Mouse (Mus musculus): ENCODE results near the gene Slc4a3. TPM values are rescaled to one million over a fixed set of nuclear protein-coding genes. Genes with fewer than 3 reads are reported as not detected.

Gene Slc4a3
- polyA plus RNA-seq, 1 experiment from 2014 or later, result 14.2 TPM

DNA sequence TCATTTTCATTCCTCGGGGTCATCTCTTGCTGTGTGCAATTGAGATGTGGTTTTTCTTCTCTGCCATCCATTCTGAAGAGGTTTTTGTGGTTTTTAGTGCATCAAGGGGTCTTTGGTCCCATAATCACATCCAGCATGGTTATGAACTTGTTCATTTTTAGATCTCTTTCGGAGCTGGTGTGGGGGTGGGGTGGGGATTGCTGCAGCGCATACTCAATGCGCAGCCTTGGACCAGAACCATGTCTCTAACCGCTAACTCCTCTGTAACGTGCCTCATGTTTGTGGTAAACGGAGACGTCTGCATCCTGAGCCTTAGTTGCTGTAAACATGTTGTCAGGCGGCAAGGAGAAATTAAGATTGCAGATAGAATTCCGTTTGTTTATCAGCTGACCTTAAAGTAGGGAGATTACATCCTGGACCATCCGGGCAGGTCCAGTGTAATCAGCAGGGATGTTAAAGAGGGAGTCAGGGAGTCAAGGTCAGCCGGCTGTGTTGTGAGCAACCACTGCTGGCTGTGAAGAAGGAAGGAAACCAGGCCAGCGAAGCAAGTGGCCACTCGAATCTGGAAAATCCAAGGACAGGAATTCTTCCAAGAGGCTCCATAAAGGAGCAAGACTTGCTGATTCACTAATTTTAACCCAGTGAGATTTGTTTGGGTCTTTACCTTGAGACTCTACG is 29.2 kb upstream of the Slc4a3 start:
- Histone ChIP-seq H3K4me2 (no peak overlapping the region), H3K27ac (ENCODE audit: low read depth, low read length) (peak overlapping the region; percentile 66), H3K4me1 (ENCODE audit: control insufficient read depth, insufficient read depth, low read length) (peaks cover 35% of the 10 kb centered on the region), H3K9ac (ENCODE audit: low read depth, low read length) (no peak overlapping the region), H3K4me3 (ENCODE audit: low read depth, low read length) (no peak overlapping the region), H3K36me3 (ENCODE audit: control insufficient read depth, insufficient read depth, low read length) (no peaks in the 10 kb centered on the region), H3K27me3 (ENCODE audit: control insufficient read depth, insufficient read depth, low read length) (no peaks in the 10 kb centered on the region), H3K9me3 (replicated peaks; ENCODE audit: control insufficient read depth, low read length) (no peaks in the 10 kb centered on the region)
- ATAC-seq (replicated peaks; ENCODE audit: insufficient number of reproducible peaks, low FRiP score, low TSS enrichment), result no peak
- WGBS (ENCODE audit: insufficient replicate concordance), result 48% methylated on average over 15 of the region's 15 CpGs

DNA sequence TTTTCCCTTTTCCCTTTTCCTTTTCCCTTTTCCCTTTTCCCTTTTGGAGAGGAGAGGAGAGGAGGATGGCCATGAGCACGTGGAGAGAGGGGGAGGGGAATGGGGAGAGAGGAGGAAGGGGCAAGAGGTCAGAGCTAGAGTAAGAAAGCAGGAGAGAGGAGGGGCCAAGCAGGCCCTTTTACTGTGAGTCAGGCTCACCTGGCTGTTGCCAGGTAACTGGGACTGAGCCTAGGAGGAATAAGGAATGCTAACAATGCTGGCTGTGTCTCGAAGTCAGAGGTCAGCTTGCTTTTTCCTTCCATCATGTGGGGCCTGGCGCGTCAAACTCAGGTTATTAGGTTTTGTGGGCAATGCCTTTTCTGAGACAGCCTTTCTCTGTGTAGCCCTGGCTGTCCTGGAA is 28.1 kb upstream of the Slc4a3 start:
- H3K27me3 ChIP-seq (ENCODE audit: control insufficient read depth, insufficient read depth, low read length), result no peaks in the 10 kb centered on the region
- no peak overlapping the region for H3K9ac ChIP-seq (ENCODE audit: low read depth, low read length)
- H3K4me2 ChIP-seq, result no peak overlapping the region
- no peak overlapping the region for H3K4me3 ChIP-seq (ENCODE audit: low read depth, low read length)
- ATAC-seq (replicated peaks; ENCODE audit: insufficient number of reproducible peaks, low FRiP score, low TSS enrichment), result no peak
- no peaks in the 10 kb centered on the region for H3K9me3 ChIP-seq (replicated peaks; ENCODE audit: control insufficient read depth, low read length)
- no peak overlapping the region for H3K27ac ChIP-seq (ENCODE audit: low read depth, low read length)
- H3K4me1 ChIP-seq (ENCODE audit: control insufficient read depth, insufficient read depth, low read length), result peaks cover 30% of the 10 kb centered on the region
- no peaks in the 10 kb centered on the region for H3K36me3 ChIP-seq (ENCODE audit: control insufficient read depth, insufficient read depth, low read length)
- WGBS (ENCODE audit: insufficient replicate concordance), result 71% methylated on average over 3 of the region's 4 CpGs

DNA sequence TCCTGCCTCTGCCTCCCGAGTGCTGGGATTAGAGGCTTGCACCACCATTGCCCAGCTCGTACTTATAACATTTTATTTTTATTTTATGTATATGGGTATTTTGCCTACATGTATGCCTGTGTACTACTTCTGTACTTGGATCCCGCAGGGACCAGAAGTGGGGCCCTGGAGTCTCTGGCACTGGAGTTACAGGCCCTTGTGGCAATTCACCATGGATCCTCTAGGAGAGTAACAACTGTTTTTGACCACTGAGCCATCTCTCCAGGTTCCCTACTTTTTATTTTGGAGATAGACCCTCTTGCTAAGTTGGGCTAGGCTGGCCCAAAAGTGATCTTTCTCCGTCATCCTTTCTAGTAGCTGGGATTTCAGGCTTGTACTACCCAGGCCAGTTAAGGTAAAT is 27.6 kb upstream of the Slc4a3 start:
- Histone ChIP-seq H3K27ac (ENCODE audit: low read depth, low read length) (no peak overlapping the region), H3K4me1 (ENCODE audit: control insufficient read depth, insufficient read depth, low read length) (peaks cover 27% of the 10 kb centered on the region), H3K36me3 (ENCODE audit: control insufficient read depth, insufficient read depth, low read length) (no peaks in the 10 kb centered on the region), H3K9ac (ENCODE audit: low read depth, low read length) (no peak overlapping the region), H3K4me3 (ENCODE audit: low read depth, low read length) (no peak overlapping the region), H3K27me3 (ENCODE audit: control insufficient read depth, insufficient read depth, low read length) (no peaks in the 10 kb centered on the region), H3K4me2 (no peak overlapping the region), H3K9me3 (replicated peaks; ENCODE audit: control insufficient read depth, low read length) (no peaks in the 10 kb centered on the region)
- WGBS (ENCODE audit: insufficient replicate concordance), result 88% methylated on average over 4 of the region's 4 CpGs
- no peak for ATAC-seq (replicated peaks; ENCODE audit: insufficient number of reproducible peaks, low FRiP score, low TSS enrichment)

DNA sequence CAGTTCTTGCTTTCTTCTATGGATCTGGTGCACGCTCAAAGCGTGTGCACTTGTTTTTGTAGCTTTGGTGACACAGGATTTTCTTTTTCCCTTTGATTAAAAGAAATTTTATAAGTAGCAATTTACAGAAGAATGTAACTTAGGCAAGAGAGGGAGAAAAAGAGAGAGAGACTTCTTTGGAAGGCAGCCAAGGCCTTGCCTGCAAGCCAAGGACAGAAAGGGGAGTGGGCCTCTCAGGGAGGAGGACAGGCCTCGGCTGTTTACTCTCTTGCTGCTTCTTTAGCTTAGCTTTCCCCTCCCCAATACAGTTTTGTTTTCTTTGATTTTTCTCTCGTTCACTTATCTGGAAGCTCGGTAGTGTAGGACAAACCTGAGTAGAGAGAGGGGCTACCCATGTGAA is 26.5 kb upstream of the Slc4a3 start:
- no peak overlapping the region for H3K4me2 ChIP-seq
- peaks cover 27% of the 10 kb centered on the region for H3K4me1 ChIP-seq (ENCODE audit: control insufficient read depth, insufficient read depth, low read length)
- H3K27ac ChIP-seq (ENCODE audit: low read depth, low read length), result peak overlapping the region; percentile 10
- H3K4me3 ChIP-seq (ENCODE audit: low read depth, low read length), result no peak overlapping the region
- H3K36me3 ChIP-seq (ENCODE audit: control insufficient read depth, insufficient read depth, low read length), result no peaks in the 10 kb centered on the region; the same call in 1 of the 2 replicates
- ATAC-seq (replicated peaks; ENCODE audit: insufficient number of reproducible peaks, low FRiP score, low TSS enrichment), result no peak
- no peak overlapping the region for H3K9ac ChIP-seq (ENCODE audit: low read depth, low read length)
- H3K27me3 ChIP-seq (ENCODE audit: control insufficient read depth, insufficient read depth, low read length), result no peaks in the 10 kb centered on the region
- H3K9me3 ChIP-seq (replicated peaks; ENCODE audit: control insufficient read depth, low read length), result no peaks in the 10 kb centered on the region
- WGBS (ENCODE audit: insufficient replicate concordance), result 65% methylated on average over 5 of the region's 5 CpGs

DNA sequence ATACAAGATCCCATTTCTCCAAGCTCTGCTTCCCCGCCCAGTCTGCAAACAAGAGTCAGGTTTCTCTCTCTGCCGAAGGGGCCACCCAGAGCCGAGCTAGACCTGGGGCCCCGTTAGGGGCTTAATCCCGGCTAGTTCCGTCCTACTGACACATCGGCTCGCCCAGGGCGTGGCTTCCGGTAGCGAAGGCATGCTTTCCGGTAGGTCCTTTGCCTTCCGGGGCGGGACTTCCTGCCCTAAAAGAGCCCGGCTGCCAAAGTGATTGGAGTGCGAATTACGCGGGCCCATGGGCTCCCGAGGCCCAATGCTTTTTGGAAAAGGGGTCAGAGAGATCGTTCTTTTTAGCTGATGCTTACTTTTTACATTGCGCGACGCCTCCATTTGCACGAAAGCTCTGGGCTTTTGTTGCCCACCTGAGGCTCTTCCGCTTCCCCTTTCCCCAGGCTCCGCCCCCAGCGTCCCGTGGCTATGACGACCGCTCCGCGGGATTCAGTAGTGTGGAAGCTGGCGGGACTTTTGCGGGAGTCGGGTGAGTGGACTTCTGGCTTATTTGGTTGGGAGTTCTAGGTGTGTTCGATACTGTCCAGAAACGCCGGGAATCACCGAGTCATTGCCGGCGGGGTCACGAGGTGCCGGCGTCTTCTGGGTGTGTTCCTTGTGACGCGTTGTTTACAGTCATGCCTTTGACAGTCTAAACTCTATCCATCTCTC is 24.6 kb upstream of the Slc4a3 start, which contains the start of gene Stk11ip:
TSS of gene Stk11ip (plus strand) at position 209 of the 711 bp plus-strand sequence.
- Histone ChIP-seq H3K4me1 (ENCODE audit: control insufficient read depth, insufficient read depth, low read length) (peaks cover 19% of the 10 kb centered on the region), H3K27me3 (ENCODE audit: control insufficient read depth, insufficient read depth, low read length) (no peaks in the 10 kb centered on the region), H3K36me3 (ENCODE audit: control insufficient read depth, insufficient read depth, low read length) (peaks cover 2% of the 10 kb centered on the region; the same call in 1 of the 2 replicates), H3K9ac (ENCODE audit: low read depth, low read length) (peak within 1 kb of the TSS; percentile 74), H3K4me2 (peak within 1 kb of the TSS; percentile 83), H3K27ac (ENCODE audit: low read depth, low read length) (peak within 1 kb of the TSS; percentile 92), H3K4me3 (ENCODE audit: low read depth, low read length) (peak within 1 kb of the TSS; percentile 74), H3K9me3 (replicated peaks; ENCODE audit: control insufficient read depth, low read length) (no peaks in the 10 kb centered on the region)
- under 1% methylated on average over 46 of the region's 46 CpGs for WGBS (ENCODE audit: insufficient replicate concordance)
- peak; percentile 96 for ATAC-seq (replicated peaks; ENCODE audit: insufficient number of reproducible peaks, low FRiP score, low TSS enrichment)

DNA sequence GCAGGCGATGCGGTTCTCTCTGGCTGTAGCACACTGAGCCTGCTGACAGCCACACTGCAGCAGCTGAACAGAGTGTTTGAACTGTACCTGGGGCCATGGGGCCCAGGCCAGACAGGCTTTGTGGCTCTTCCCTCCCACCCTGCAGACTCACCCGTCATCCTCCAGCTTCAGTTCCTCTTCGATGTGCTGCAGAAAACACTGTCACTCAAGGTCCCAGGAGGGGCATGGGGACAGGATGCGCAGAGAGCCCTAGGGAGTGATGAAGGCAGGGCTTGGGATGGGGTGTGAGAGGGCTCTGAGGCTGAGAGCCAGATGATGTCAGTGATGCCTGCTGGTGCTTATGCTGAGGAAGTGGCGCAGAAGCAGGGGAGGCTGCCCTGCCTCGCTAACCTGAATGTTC is 21.4 kb upstream of the Slc4a3 start:
- Histone ChIP-seq H3K4me3 (ENCODE audit: low read depth, low read length) (no peak overlapping the region), H3K4me2 (no peak overlapping the region), H3K4me1 (ENCODE audit: control insufficient read depth, insufficient read depth, low read length) (peaks cover 11% of the 10 kb centered on the region; the same call in 1 of the 2 replicates), H3K27me3 (ENCODE audit: control insufficient read depth, insufficient read depth, low read length) (no peaks in the 10 kb centered on the region), H3K36me3 (ENCODE audit: control insufficient read depth, insufficient read depth, low read length) (peaks cover 5% of the 10 kb centered on the region), H3K9me3 (replicated peaks; ENCODE audit: control insufficient read depth, low read length) (no peaks in the 10 kb centered on the region), H3K9ac (ENCODE audit: low read depth, low read length) (no peak overlapping the region), H3K27ac (ENCODE audit: low read depth, low read length) (no peak overlapping the region)
- 87% methylated on average over 7 of the region's 7 CpGs for WGBS (ENCODE audit: insufficient replicate concordance)
- ATAC-seq (replicated peaks; ENCODE audit: insufficient number of reproducible peaks, low FRiP score, low TSS enrichment), result no peak

DNA sequence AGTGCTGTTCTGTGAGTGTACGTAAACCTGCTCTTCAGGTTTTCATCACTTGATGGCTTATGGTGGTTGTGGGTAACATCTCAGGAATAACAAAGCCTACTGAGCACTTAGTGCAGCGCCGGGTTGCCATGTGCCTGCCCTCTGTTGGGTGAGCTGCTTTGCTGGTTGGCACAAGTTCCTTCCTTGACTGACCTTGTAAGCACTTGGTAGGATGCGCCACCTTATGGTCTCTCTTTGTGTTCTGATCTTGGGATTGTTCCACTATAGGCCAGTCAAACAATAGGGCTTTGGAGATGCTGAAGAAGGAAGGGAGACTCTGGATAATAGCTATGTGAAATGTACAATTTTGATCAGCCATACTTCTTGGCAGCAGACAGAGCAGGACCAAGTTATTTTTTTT is 15.5 kb upstream of the Slc4a3 start:
- WGBS (ENCODE audit: insufficient replicate concordance), result 71% methylated on average over 4 of the region's 4 CpGs
- H3K9ac ChIP-seq (ENCODE audit: low read depth, low read length), result no peak overlapping the region
- no peak overlapping the region for H3K4me2 ChIP-seq
- H3K4me3 ChIP-seq (ENCODE audit: low read depth, low read length), result no peak overlapping the region
- H3K36me3 ChIP-seq (ENCODE audit: control insufficient read depth, insufficient read depth, low read length), result peaks cover 6% of the 10 kb centered on the region; the same call in 1 of the 2 replicates
- H3K4me1 ChIP-seq (ENCODE audit: control insufficient read depth, insufficient read depth, low read length), result no peaks in the 10 kb centered on the region
- H3K9me3 ChIP-seq (replicated peaks; ENCODE audit: control insufficient read depth, low read length), result no peaks in the 10 kb centered on the region
- no peak for ATAC-seq (replicated peaks; ENCODE audit: insufficient number of reproducible peaks, low FRiP score, low TSS enrichment)
- H3K27me3 ChIP-seq (ENCODE audit: control insufficient read depth, insufficient read depth, low read length), result no peaks in the 10 kb centered on the region
- no peak overlapping the region for H3K27ac ChIP-seq (ENCODE audit: low read depth, low read length)

DNA sequence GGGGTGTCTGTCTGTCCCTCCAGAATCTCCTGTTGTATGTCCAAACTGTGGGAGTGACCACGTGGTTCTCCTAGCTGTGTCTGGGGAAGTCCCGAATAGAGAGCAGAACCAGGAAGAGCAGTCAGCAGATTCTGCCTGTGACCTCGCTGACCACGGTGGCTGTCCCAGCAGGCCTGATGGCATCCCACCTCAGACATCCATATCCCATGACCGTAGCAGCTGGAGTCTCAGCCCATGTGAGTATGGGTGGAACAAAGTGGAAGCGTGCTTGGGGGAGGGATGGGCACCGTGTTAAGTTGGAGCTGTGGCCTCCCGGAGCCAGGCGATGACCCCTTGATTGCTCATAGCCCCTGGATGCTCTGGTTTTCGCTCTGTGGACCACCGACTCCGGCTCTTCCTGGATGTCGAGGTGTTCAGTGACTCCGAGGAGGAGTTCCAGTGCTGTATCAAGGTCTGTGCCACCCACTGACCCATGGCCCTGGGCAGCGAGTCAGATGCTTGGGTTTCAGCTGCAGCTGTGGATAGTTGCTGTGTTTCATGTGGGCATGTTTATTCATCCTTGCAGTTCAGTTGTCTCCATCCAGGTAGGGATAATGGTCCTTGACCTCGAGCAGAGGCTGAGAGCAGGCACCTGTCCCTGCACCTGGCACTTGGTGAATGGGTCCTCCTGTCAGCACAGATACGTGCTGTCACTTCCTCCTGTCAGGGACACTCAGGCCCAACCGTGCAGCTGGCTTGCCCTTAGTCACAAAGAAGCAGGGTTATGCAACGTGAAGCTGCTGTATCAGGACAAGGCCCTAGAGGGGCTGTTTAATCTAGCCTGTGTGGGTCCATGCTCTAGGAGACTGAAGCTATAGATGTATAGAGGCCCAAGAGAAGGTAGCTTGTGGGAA is 13.5 kb upstream of the Slc4a3 start:
- ATAC-seq (replicated peaks; ENCODE audit: insufficient number of reproducible peaks, low FRiP score, low TSS enrichment), result no peak
- no peak overlapping the region for H3K27ac ChIP-seq (ENCODE audit: low read depth, low read length)
- H3K4me2 ChIP-seq, result no peak overlapping the region
- H3K9ac ChIP-seq (ENCODE audit: low read depth, low read length), result no peak overlapping the region
- 85% methylated on average over 19 of the region's 19 CpGs for WGBS (ENCODE audit: insufficient replicate concordance)
- no peaks in the 10 kb centered on the region for H3K9me3 ChIP-seq (replicated peaks; ENCODE audit: control insufficient read depth, low read length)
- no peak overlapping the region for H3K4me3 ChIP-seq (ENCODE audit: low read depth, low read length)
- no peaks in the 10 kb centered on the region for H3K27me3 ChIP-seq (ENCODE audit: control insufficient read depth, insufficient read depth, low read length)
- H3K36me3 ChIP-seq (ENCODE audit: control insufficient read depth, insufficient read depth, low read length), result peaks cover 12% of the 10 kb centered on the region; the same call in 1 of the 2 replicates
- H3K4me1 ChIP-seq (ENCODE audit: control insufficient read depth, insufficient read depth, low read length), result no peaks in the 10 kb centered on the region

Measured in heart, embryonic 11.5 days (tissue).